Mouse (Mus musculus): ENCODE measurements around the gene Cacna2d1. TPM values are rescaled to one million over a fixed set of nuclear protein-coding genes. Genes with fewer than 3 reads are reported as not detected.

The Cacna2d1 gene
- polyA plus RNA-seq, 1 experiment from 2014 or later: 20.2 TPM

GRCm38 (mm10) chr5:16277058-16277457 lies 342.6 kb downstream of the Cacna2d1 start:
- Histone ChIP-seq H3K9me3 (ENCODE audit: control insufficient read depth, low read length) (no peaks in the 10 kb centered on the region), H3K4me2 (ENCODE audit: low read depth) (no peak overlapping the region), H3K27ac (ENCODE audit: low read depth, low read length) (no peak overlapping the region), H3K36me3 (ENCODE audit: control insufficient read depth, insufficient read depth, low read length) (no peaks in the 10 kb centered on the region), H3K9ac (ENCODE audit: low read length) (no peak overlapping the region), H3K4me3 (ENCODE audit: low read depth, low read length) (no peak overlapping the region), H3K4me1 (ENCODE audit: control insufficient read depth, insufficient read depth, low read length) (no peaks in the 10 kb centered on the region), H3K27me3 (ENCODE audit: control insufficient read depth, insufficient read depth, low read length) (no peaks in the 10 kb centered on the region)
- WGBS: 81% methylated on average over 2 of the region's 2 CpGs
- ATAC-seq (ENCODE audit: insufficient read depth, low FRiP score, low TSS enrichment) (no peak), DNase-seq (ENCODE audit: low spot score) (no peak)

GRCm38 (mm10) chr5:16281229-16281628 lies 346.7 kb downstream of the Cacna2d1 start:
- Histone ChIP-seq H3K36me3 (ENCODE audit: control insufficient read depth, insufficient read depth, low read length) (no peaks in the 10 kb centered on the region), H3K27me3 (ENCODE audit: control insufficient read depth, insufficient read depth, low read length) (no peaks in the 10 kb centered on the region), H3K4me2 (ENCODE audit: low read depth) (no peak overlapping the region), H3K4me3 (ENCODE audit: low read depth, low read length) (no peak overlapping the region), H3K9me3 (ENCODE audit: control insufficient read depth, low read length) (no peaks in the 10 kb centered on the region), H3K27ac (ENCODE audit: low read depth, low read length) (no peak overlapping the region), H3K4me1 (ENCODE audit: control insufficient read depth, insufficient read depth, low read length) (no peaks in the 10 kb centered on the region), H3K9ac (ENCODE audit: low read length) (no peak overlapping the region)
- ATAC-seq (ENCODE audit: insufficient read depth, low FRiP score, low TSS enrichment) (no peak), DNase-seq (ENCODE audit: low spot score) (no peak)
- WGBS: 88% methylated on average over 5 of the region's 5 CpGs

GRCm38 (mm10) chr5:16293223-16293622 lies 358.7 kb downstream of the Cacna2d1 start:
- Histone ChIP-seq H3K36me3 (ENCODE audit: control insufficient read depth, insufficient read depth, low read length) (no peaks in the 10 kb centered on the region), H3K27me3 (ENCODE audit: control insufficient read depth, insufficient read depth, low read length) (no peaks in the 10 kb centered on the region), H3K4me3 (ENCODE audit: low read depth, low read length) (no peak overlapping the region), H3K4me1 (ENCODE audit: control insufficient read depth, insufficient read depth, low read length) (no peaks in the 10 kb centered on the region), H3K4me2 (ENCODE audit: low read depth) (no peak overlapping the region), H3K9me3 (ENCODE audit: control insufficient read depth, low read length) (no peaks in the 10 kb centered on the region), H3K9ac (ENCODE audit: low read length) (no peak overlapping the region), H3K27ac (ENCODE audit: low read depth, low read length) (no peak overlapping the region)
- ATAC-seq (ENCODE audit: insufficient read depth, low FRiP score, low TSS enrichment) (no peak), DNase-seq (ENCODE audit: low spot score) (no peak)
- 27% methylated on average over 1 of the region's 1 CpGs for WGBS

- ATAC-seq (ENCODE audit: insufficient read depth, low FRiP score, low TSS enrichment) (no peak), DNase-seq (ENCODE audit: low spot score) (no peak)
- WGBS: 68% methylated on average over 4 of the region's 4 CpGs
- no peaks in the 10 kb centered on the region for H3K9me3 ChIP-seq (ENCODE audit: control insufficient read depth, low read length)
- no peak overlapping the region for H3K4me3 ChIP-seq (ENCODE audit: low read depth, low read length)
- no peaks in the 10 kb centered on the region for H3K36me3 ChIP-seq (ENCODE audit: control insufficient read depth, insufficient read depth, low read length)
- no peak overlapping the region for H3K4me2 ChIP-seq (ENCODE audit: low read depth)
- H3K27ac ChIP-seq (ENCODE audit: low read depth, low read length): no peak overlapping the region
- H3K9ac ChIP-seq (ENCODE audit: low read length): no peak overlapping the region
- no peaks in the 10 kb centered on the region for H3K4me1 ChIP-seq (ENCODE audit: control insufficient read depth, insufficient read depth, low read length)
- H3K27me3 ChIP-seq (ENCODE audit: control insufficient read depth, insufficient read depth, low read length): no peaks in the 10 kb centered on the region
Observed at GRCm38 (mm10) chr5:16293825-16294224, 359.3 kb downstream of the Cacna2d1 start.

GRCm38 (mm10) chr5:16294708-16295107 lies 360.2 kb downstream of the Cacna2d1 start:
- H3K36me3 ChIP-seq (ENCODE audit: control insufficient read depth, insufficient read depth, low read length): no peaks in the 10 kb centered on the region
- no peak overlapping the region for H3K4me3 ChIP-seq (ENCODE audit: low read depth, low read length)
- H3K4me1 ChIP-seq (ENCODE audit: control insufficient read depth, insufficient read depth, low read length): no peaks in the 10 kb centered on the region
- H3K9ac ChIP-seq (ENCODE audit: low read length): no peak overlapping the region
- WGBS: 81% methylated on average over 4 of the region's 4 CpGs
- ATAC-seq (ENCODE audit: insufficient read depth, low FRiP score, low TSS enrichment) (no peak), DNase-seq (ENCODE audit: low spot score) (no peak)
- no peaks in the 10 kb centered on the region for H3K27me3 ChIP-seq (ENCODE audit: control insufficient read depth, insufficient read depth, low read length)
- no peak overlapping the region for H3K27ac ChIP-seq (ENCODE audit: low read depth, low read length)
- H3K9me3 ChIP-seq (ENCODE audit: control insufficient read depth, low read length): no peaks in the 10 kb centered on the region
- no peak overlapping the region for H3K4me2 ChIP-seq (ENCODE audit: low read depth)

GRCm38 (mm10) chr5:16297170-16297771 lies 362.8 kb downstream of the Cacna2d1 start:
- ATAC-seq (ENCODE audit: insufficient read depth, low FRiP score, low TSS enrichment): no peak
- Histone ChIP-seq H3K27me3 (ENCODE audit: control insufficient read depth, insufficient read depth, low read length) (no peaks in the 10 kb centered on the region), H3K9me3 (ENCODE audit: control insufficient read depth, low read length) (no peaks in the 10 kb centered on the region), H3K4me1 (ENCODE audit: control insufficient read depth, insufficient read depth, low read length) (no peaks in the 10 kb centered on the region), H3K4me2 (ENCODE audit: low read depth) (no peak overlapping the region), H3K9ac (ENCODE audit: low read length) (no peak overlapping the region), H3K27ac (ENCODE audit: low read depth, low read length) (no peak overlapping the region), H3K4me3 (ENCODE audit: low read depth, low read length) (no peak overlapping the region), H3K36me3 (ENCODE audit: control insufficient read depth, insufficient read depth, low read length) (no peaks in the 10 kb centered on the region)
- DNase-seq (ENCODE audit: low spot score): no peak
- 75% methylated on average over 4 of the region's 4 CpGs for WGBS

GRCm38 (mm10) chr5:16299631-16300030 lies 365.1 kb downstream of the Cacna2d1 start:
- H3K27ac ChIP-seq (ENCODE audit: low read depth, low read length): no peak overlapping the region
- H3K9me3 ChIP-seq (ENCODE audit: control insufficient read depth, low read length): no peaks in the 10 kb centered on the region
- no peak overlapping the region for H3K4me2 ChIP-seq (ENCODE audit: low read depth)
- no peaks in the 10 kb centered on the region for H3K4me1 ChIP-seq (ENCODE audit: control insufficient read depth, insufficient read depth, low read length)
- no peaks in the 10 kb centered on the region for H3K36me3 ChIP-seq (ENCODE audit: control insufficient read depth, insufficient read depth, low read length)
- H3K9ac ChIP-seq (ENCODE audit: low read length): no peak overlapping the region
- DNase-seq (ENCODE audit: low spot score): no peak
- H3K4me3 ChIP-seq (ENCODE audit: low read depth, low read length): no peak overlapping the region
- 89% methylated on average over 6 of the region's 6 CpGs for WGBS
- no peak for ATAC-seq (ENCODE audit: insufficient read depth, low FRiP score, low TSS enrichment)
- no peaks in the 10 kb centered on the region for H3K27me3 ChIP-seq (ENCODE audit: control insufficient read depth, insufficient read depth, low read length)

- Histone ChIP-seq H3K36me3 (ENCODE audit: control insufficient read depth, insufficient read depth, low read length) (no peaks in the 10 kb centered on the region), H3K4me1 (ENCODE audit: control insufficient read depth, insufficient read depth, low read length) (no peaks in the 10 kb centered on the region), H3K9me3 (ENCODE audit: control insufficient read depth, low read length) (no peaks in the 10 kb centered on the region), H3K4me3 (ENCODE audit: low read depth, low read length) (no peak overlapping the region), H3K4me2 (ENCODE audit: low read depth) (no peak overlapping the region), H3K27ac (ENCODE audit: low read depth, low read length) (no peak overlapping the region), H3K27me3 (ENCODE audit: control insufficient read depth, insufficient read depth, low read length) (no peaks in the 10 kb centered on the region), H3K9ac (ENCODE audit: low read length) (no peak overlapping the region)
- DNase-seq (ENCODE audit: low spot score): peak; percentile 74
- ATAC-seq (ENCODE audit: insufficient read depth, low FRiP score, low TSS enrichment): peak; percentile 68; the same call in 1 of the 2 replicates
- WGBS: 43% methylated on average over 7 of the region's 7 CpGs
Observed at GRCm38 (mm10) chr5:16309168-16310006, 374.9 kb downstream of the Cacna2d1 start.

- H3K27ac ChIP-seq (ENCODE audit: low read depth, low read length): no peak overlapping the region
- H3K4me1 ChIP-seq (ENCODE audit: control insufficient read depth, insufficient read depth, low read length): no peaks in the 10 kb centered on the region
- no peak overlapping the region for H3K4me3 ChIP-seq (ENCODE audit: low read depth, low read length)
- H3K4me2 ChIP-seq (ENCODE audit: low read depth): no peak overlapping the region
- ATAC-seq (ENCODE audit: insufficient read depth, low FRiP score, low TSS enrichment): no peak
- DNase-seq (ENCODE audit: low spot score): no peak
- H3K9me3 ChIP-seq (ENCODE audit: control insufficient read depth, low read length): no peaks in the 10 kb centered on the region
- 90% methylated on average over 5 of the region's 5 CpGs for WGBS
- H3K27me3 ChIP-seq (ENCODE audit: control insufficient read depth, insufficient read depth, low read length): no peaks in the 10 kb centered on the region
- H3K36me3 ChIP-seq (ENCODE audit: control insufficient read depth, insufficient read depth, low read length): no peaks in the 10 kb centered on the region
- no peak overlapping the region for H3K9ac ChIP-seq (ENCODE audit: low read length)
Observed at GRCm38 (mm10) chr5:16314242-16314641, 379.8 kb downstream of the Cacna2d1 start.

Measured in neural tube, embryonic 11.5 days (tissue).